Mouse (Mus musculus) spleen, adult 2 months (tissue): ENCODE data around the gene Wfs1.

Experiments
- CTCF ChIP-seq: fragments of 200-500 bp; IDR thresholded peaks from 2 replicates; pipeline ENCODE4 v1.5.1; 2011; ENCODE audit warnings: mild to moderate bottlenecking, inconsistent platforms; ENCODE audit not compliant: insufficient read depth, insufficient read length, insufficient replicate concordance; ENCODE audit errors: extremely low read depth
- POLR2A ChIP-seq: fragments of 200-500 bp; IDR thresholded peaks from 2 replicates; pipeline ENCODE4 v1.6.1; 2011; ENCODE audit warnings: low read depth, low read length, inconsistent platforms

DNA sequence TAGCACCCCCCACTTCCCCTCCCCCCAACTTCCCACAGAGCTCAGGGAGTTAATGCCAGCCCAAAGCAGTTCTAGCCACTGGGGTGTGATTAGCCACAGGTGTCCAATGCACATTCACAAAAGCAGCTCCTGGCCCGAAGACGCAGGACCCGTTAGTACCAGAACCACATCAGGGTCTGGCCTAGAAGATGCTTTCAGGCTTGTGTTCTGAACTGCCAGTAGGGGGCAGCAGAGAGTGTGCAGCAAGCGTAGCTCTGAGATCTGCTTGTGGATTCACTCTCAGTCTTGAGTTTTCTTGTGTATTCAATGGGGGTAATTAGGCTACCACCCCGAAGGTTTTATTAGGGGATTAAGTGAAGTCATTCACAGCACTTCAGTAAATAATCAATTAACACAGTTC lies 42.6 kb downstream of the Wfs1 start:
- TF ChIP-seq CTCF (peak; percentile 80; the same call in 1 of the 2 replicates), POLR2A (no peak)
